Mouse (Mus musculus) gastrocnemius, postnatal 14 days (tissue): Measurements from ENCODE around the gene Chrna9. TPM values are rescaled to one million over a fixed set of nuclear protein-coding genes. Genes with fewer than 3 reads are reported as not detected.

Experiments used
- DNase-seq: peaks from one replicate; pipeline ENCODE4 v3.0.0; 2021; ENCODE audit warnings: mixed read lengths
- intact Hi-C: fragments of 180-260 bp; cut with DNase I; formaldehyde crosslinking; loops from one replicate; pipeline ENCODE4 v1.15.1; 2025; ENCODE audit warnings: low total_unique reads
- total RNA-seq, 2 experiments: library from RNA; stranded (reverse); gene quantifications; 2 replicates each; pipeline ENCODE4 v1.2.3; 2021

Gene Chrna9
- total RNA-seq, 2 experiments from 2014 or later, result 3.9 to 6.8 TPM

- intact Hi-C loops, result no loop called here
- no peak for DNase-seq
Measured at GRCm38 (mm10) chr5:65914342-65914741, 20.4 kb upstream of the Chrna9 start.

GRCm38 (mm10) chr5:65916930-65917329, 17.8 kb upstream of the Chrna9 start:
- no peak for DNase-seq
- intact Hi-C loops, result no loop called here

- DNase-seq, result no peak
- intact Hi-C loops, result no loop called here
Measured at GRCm38 (mm10) chr5:65918601-65919000, 16.1 kb upstream of the Chrna9 start.

- intact Hi-C loops, result no loop called here
- DNase-seq, result no peak
Measured at GRCm38 (mm10) chr5:65919326-65919725, 15.4 kb upstream of the Chrna9 start.

- intact Hi-C loops, result no loop called here
- no peak for DNase-seq
Measured at GRCm38 (mm10) chr5:65919904-65920303, 14.8 kb upstream of the Chrna9 start.

- intact Hi-C loops, result no loop called here
- DNase-seq, result no peak
Measured at GRCm38 (mm10) chr5:65920701-65921426, 13.9 kb upstream of the Chrna9 start.

GRCm38 (mm10) chr5:65921477-65922138, 13.1 kb upstream of the Chrna9 start:
- intact Hi-C loops, result no loop called here
- DNase-seq, result no peak

GRCm38 (mm10) chr5:65926666-65927065, 8.1 kb upstream of the Chrna9 start:
- intact Hi-C loops, result no loop called here
- no peak for DNase-seq

- no peak for DNase-seq
- intact Hi-C loops, result no loop called here
Measured at GRCm38 (mm10) chr5:65929162-65929561, 5.6 kb upstream of the Chrna9 start.

GRCm38 (mm10) chr5:65930171-65930570, 4.5 kb upstream of the Chrna9 start:
- DNase-seq, result no peak
- intact Hi-C loops, result no loop called here

- no peak for DNase-seq
- intact Hi-C loops, result no loop called here
Measured at GRCm38 (mm10) chr5:65933258-65933657, 1.5 kb upstream of the Chrna9 start.

GRCm38 (mm10) chr5:65933764-65934163, 957 bp upstream of the Chrna9 start:
- no peak for DNase-seq
- intact Hi-C loops, result no loop called here

GRCm38 (mm10) chr5:65937011-65937726, 2.4 kb downstream of the Chrna9 start:
- intact Hi-C loops, result no loop called here
- peak; percentile 38 for DNase-seq

GRCm38 (mm10) chr5:65937998-65938715, 3.4 kb downstream of the Chrna9 start:
- DNase-seq, result peak; percentile 79
- intact Hi-C loops, result no loop called here

GRCm38 (mm10) chr5:65941145-65941544, 6.4 kb downstream of the Chrna9 start:
- no peak for DNase-seq
- intact Hi-C loops, result loop anchor here (5.0 kb wide), 1 partner anchor 179 kb away; the partner anchor contains the start of gene N4bp2

GRCm38 (mm10) chr5:65949822-65950221, 15.1 kb downstream of the Chrna9 start:
- intact Hi-C loops, result no loop called here
- DNase-seq, result no peak

- intact Hi-C loops, result no loop called here
- no peak for DNase-seq
Measured at GRCm38 (mm10) chr5:65950236-65950635, 15.5 kb downstream of the Chrna9 start.

GRCm38 (mm10) chr5:65950679-65951512, 16.2 kb downstream of the Chrna9 start:
- intact Hi-C loops, result no loop called here
- no peak for DNase-seq

GRCm38 (mm10) chr5:65951513-65951909, 16.8 kb downstream of the Chrna9 start:
- intact Hi-C loops, result no loop called here
- no peak for DNase-seq
